Mouse (Mus musculus): Measurements from ENCODE around the gene Tcn2. TPM values are rescaled to one million over a fixed set of nuclear protein-coding genes. Genes with fewer than 3 reads are reported as not detected.

Tcn2 gene
- polyA plus RNA-seq, 1 experiment from 2014 or later, result 21.1 TPM

GRCm38 (mm10) chr11:3941371-3941770 lies 9.4 kb upstream of the Tcn2 start:
- WGBS, result 84% methylated on average over 7 of the region's 7 CpGs

DNA sequence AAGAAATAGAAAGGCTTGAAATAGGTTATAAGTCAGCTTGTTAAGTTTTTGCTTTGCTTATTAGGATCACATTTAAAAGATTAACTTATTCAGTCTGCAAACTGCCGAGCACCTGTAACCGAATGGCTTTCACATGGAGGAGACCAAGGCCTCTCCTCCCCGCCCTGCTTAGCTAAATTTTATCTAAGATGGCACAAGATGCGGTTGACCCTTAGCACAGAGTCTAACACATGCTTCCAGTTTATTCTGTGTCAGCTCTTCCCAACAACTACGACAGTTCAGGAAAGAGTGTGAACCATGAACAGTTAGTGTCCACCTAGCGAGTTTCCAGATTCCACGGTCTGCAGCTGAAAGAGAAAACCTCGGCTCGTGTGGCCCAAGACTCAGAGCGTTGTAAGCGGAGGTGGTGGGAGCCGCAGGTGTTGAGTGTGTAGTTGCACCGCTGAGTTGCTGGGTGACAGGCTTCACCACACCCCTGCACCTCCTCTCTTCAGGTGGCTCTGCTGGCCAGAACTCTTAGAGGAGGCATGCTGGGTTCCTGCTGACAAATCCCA lies 5.4 kb upstream of the Tcn2 start:
- H3K4me1 ChIP-seq (replicated peaks; ENCODE audit: control insufficient read depth, insufficient read depth, low read length), result no peaks in the 10 kb centered on the region; the same call in 1 of the 2 replicates
- no peaks in the 10 kb centered on the region for H3K9me3 ChIP-seq (ENCODE audit: control insufficient read depth, low read length)
- no peak overlapping the region for H3K9ac ChIP-seq (ENCODE audit: low read depth, low read length)
- no peak overlapping the region for H3K4me2 ChIP-seq
- H3K4me3 ChIP-seq (ENCODE audit: low read depth, low read length), result no peak overlapping the region
- no peak for DNase-seq (ENCODE audit: low spot score)
- no peak overlapping the region for H3K27ac ChIP-seq (ENCODE audit: low read depth, low read length)
- no peak for ATAC-seq (replicated peaks; ENCODE audit: low FRiP score)
- H3K27me3 ChIP-seq (replicated peaks; ENCODE audit: control insufficient read depth, insufficient read depth, low read length), result no peaks in the 10 kb centered on the region
- no peaks in the 10 kb centered on the region for H3K36me3 ChIP-seq (ENCODE audit: control insufficient read depth, insufficient read depth, low read length)
- 71% methylated on average over 13 of the region's 13 CpGs for WGBS

More at GRCm38 (mm10) chr11:3941371-3941770, 9.4 kb upstream of the Tcn2 start:
- Histone ChIP-seq H3K4me1 (replicated peaks; ENCODE audit: control insufficient read depth, insufficient read depth, low read length) (no peaks in the 10 kb centered on the region), H3K9me3 (ENCODE audit: control insufficient read depth, low read length) (no peaks in the 10 kb centered on the region), H3K27me3 (replicated peaks; ENCODE audit: control insufficient read depth, insufficient read depth, low read length) (no peaks in the 10 kb centered on the region), H3K4me2 (no peak overlapping the region), H3K27ac (ENCODE audit: low read depth, low read length) (no peak overlapping the region), H3K9ac (ENCODE audit: low read depth, low read length) (no peak overlapping the region), H3K36me3 (ENCODE audit: control insufficient read depth, insufficient read depth, low read length) (no peaks in the 10 kb centered on the region), H3K4me3 (ENCODE audit: low read depth, low read length) (no peak overlapping the region)
- ATAC-seq (replicated peaks; ENCODE audit: low FRiP score) (no peak), DNase-seq (ENCODE audit: low spot score) (no peak)

- no peak overlapping the region for H3K9ac ChIP-seq (ENCODE audit: low read depth, low read length)
- H3K36me3 ChIP-seq (ENCODE audit: control insufficient read depth, insufficient read depth, low read length), result no peaks in the 10 kb centered on the region
- H3K4me1 ChIP-seq (replicated peaks; ENCODE audit: control insufficient read depth, insufficient read depth, low read length), result peaks cover 1% of the 10 kb centered on the region
- DNase-seq (ENCODE audit: low spot score) (no peak), ATAC-seq (replicated peaks; ENCODE audit: low FRiP score) (no peak)
- H3K27me3 ChIP-seq (replicated peaks; ENCODE audit: control insufficient read depth, insufficient read depth, low read length), result no peaks in the 10 kb centered on the region
- no peak overlapping the region for H3K4me2 ChIP-seq
- H3K27ac ChIP-seq (ENCODE audit: low read depth, low read length), result no peak overlapping the region
- WGBS, result 94% methylated on average over 3 of the region's 3 CpGs
- no peak overlapping the region for H3K4me3 ChIP-seq (ENCODE audit: low read depth, low read length)
- H3K9me3 ChIP-seq (ENCODE audit: control insufficient read depth, low read length), result no peaks in the 10 kb centered on the region
These were observed 4.4 kb upstream of the Tcn2 start for GRCm38 (mm10) chr11:3936318-3936717.

GRCm38 (mm10) chr11:3935135-3935534 lies 3.2 kb upstream of the Tcn2 start:
- no peak overlapping the region for H3K27ac ChIP-seq (ENCODE audit: low read depth, low read length)
- no peak for DNase-seq (ENCODE audit: low spot score)
- ATAC-seq (replicated peaks; ENCODE audit: low FRiP score), result no peak
- no peaks in the 10 kb centered on the region for H3K36me3 ChIP-seq (ENCODE audit: control insufficient read depth, insufficient read depth, low read length)
- peaks cover 6% of the 10 kb centered on the region for H3K4me1 ChIP-seq (replicated peaks; ENCODE audit: control insufficient read depth, insufficient read depth, low read length)
- no peak overlapping the region for H3K9ac ChIP-seq (ENCODE audit: low read depth, low read length)
- no peak overlapping the region for H3K4me2 ChIP-seq
- 71% methylated on average over 4 of the region's 4 CpGs for WGBS
- H3K4me3 ChIP-seq (ENCODE audit: low read depth, low read length), result no peak overlapping the region
- H3K9me3 ChIP-seq (ENCODE audit: control insufficient read depth, low read length), result no peaks in the 10 kb centered on the region
- H3K27me3 ChIP-seq (replicated peaks; ENCODE audit: control insufficient read depth, insufficient read depth, low read length), result no peaks in the 10 kb centered on the region

DNA sequence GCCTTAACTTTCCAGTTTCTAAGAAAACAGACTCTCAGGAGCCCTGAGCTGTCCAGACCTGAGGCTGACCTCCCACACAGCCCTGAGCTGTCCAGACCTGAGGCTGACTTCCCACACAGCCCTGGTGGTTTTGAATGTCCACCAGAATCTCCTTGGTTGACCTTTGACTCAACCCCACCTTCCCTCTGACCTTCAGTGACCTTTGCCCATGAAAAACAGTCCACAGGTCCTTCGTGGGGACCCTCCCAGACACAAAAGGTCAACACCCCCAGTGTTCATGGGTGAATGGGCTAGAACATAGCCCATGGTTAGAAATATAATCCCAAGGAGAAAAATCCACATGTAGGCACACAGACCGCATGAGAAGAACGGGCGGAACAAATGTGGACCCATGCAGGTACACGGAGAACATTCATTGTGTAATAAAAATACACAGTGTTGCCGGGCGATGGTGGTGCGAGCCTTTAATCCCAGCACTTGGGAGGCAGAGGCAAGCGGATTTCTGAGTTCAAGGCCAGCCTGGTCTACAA lies 1.9 kb upstream of the Tcn2 start:
- DNase-seq (ENCODE audit: low spot score), result no peak
- Histone ChIP-seq H3K4me3 (ENCODE audit: low read depth, low read length) (no peak overlapping the region), H3K4me1 (replicated peaks; ENCODE audit: control insufficient read depth, insufficient read depth, low read length) (peaks cover 6% of the 10 kb centered on the region), H3K9me3 (ENCODE audit: control insufficient read depth, low read length) (no peaks in the 10 kb centered on the region), H3K27ac (ENCODE audit: low read depth, low read length) (no peak overlapping the region), H3K36me3 (ENCODE audit: control insufficient read depth, insufficient read depth, low read length) (no peaks in the 10 kb centered on the region), H3K27me3 (replicated peaks; ENCODE audit: control insufficient read depth, insufficient read depth, low read length) (no peaks in the 10 kb centered on the region), H3K9ac (ENCODE audit: low read depth, low read length) (no peak overlapping the region), H3K4me2 (no peak overlapping the region)
- ATAC-seq (replicated peaks; ENCODE audit: low FRiP score), result no peak
- 84% methylated on average over 9 of the region's 9 CpGs for WGBS

DNA sequence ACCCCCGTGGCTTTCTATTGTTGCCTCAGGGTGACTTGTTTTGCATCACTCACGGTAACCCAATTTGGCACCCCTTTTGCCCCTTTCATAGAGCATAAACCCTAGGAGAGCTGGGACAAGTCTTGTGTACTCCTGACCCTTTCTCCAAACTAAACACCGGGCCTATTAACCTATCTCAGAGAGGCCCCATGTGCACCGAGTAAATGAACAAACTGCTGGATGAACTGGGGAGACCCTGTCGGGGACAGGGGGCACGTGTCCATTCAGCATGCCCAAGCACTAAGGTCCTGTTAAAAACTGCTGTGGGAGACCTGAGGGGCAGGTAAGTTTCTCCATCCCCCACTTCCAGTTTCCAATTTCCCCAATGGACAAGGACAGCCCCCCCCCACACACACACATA lies 1.0 kb downstream of the Tcn2 start:
- no peak for ATAC-seq (replicated peaks; ENCODE audit: low FRiP score)
- no peak overlapping the region; the same call in 1 of the 2 replicates for H3K9ac ChIP-seq (ENCODE audit: low read depth, low read length)
- no peak overlapping the region for H3K27ac ChIP-seq (ENCODE audit: low read depth, low read length)
- DNase-seq (ENCODE audit: low spot score), result no peak
- H3K4me1 ChIP-seq (replicated peaks; ENCODE audit: control insufficient read depth, insufficient read depth, low read length), result peaks cover 6% of the 10 kb centered on the region
- 42% methylated on average over 6 of the region's 6 CpGs for WGBS
- H3K27me3 ChIP-seq (replicated peaks; ENCODE audit: control insufficient read depth, insufficient read depth, low read length), result no peaks in the 10 kb centered on the region
- H3K9me3 ChIP-seq (ENCODE audit: control insufficient read depth, low read length), result no peaks in the 10 kb centered on the region
- H3K4me3 ChIP-seq (ENCODE audit: low read depth, low read length), result peak overlapping the region; percentile 63
- peaks cover 2% of the 10 kb centered on the region; the same call in 1 of the 2 replicates for H3K36me3 ChIP-seq (ENCODE audit: control insufficient read depth, insufficient read depth, low read length)
- peak overlapping the region; percentile 84 for H3K4me2 ChIP-seq

DNA sequence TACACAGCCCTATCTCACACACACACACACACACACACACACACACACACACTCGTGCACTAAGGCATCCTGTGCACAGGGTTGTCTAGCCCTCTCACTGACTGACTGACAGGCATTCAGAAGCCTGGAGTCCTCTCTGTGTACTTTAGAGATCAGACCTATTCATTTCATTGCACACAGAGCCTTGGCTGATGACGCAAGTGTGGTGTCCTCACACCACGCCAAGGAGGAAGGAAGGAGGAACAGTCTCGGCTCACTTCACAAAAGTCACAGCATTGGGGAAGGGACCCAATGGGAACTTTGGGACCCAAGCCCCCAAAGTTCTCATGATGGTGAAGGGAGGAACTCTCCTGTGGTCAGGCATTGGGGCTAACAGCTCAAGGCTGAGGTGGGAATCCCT lies 1.9 kb downstream of the Tcn2 start:
- peaks cover 6% of the 10 kb centered on the region for H3K4me1 ChIP-seq (replicated peaks; ENCODE audit: control insufficient read depth, insufficient read depth, low read length)
- H3K4me3 ChIP-seq (ENCODE audit: low read depth, low read length), result no peak overlapping the region
- H3K9ac ChIP-seq (ENCODE audit: low read depth, low read length), result no peak overlapping the region
- no peak for ATAC-seq (replicated peaks; ENCODE audit: low FRiP score)
- no peaks in the 10 kb centered on the region for H3K9me3 ChIP-seq (ENCODE audit: control insufficient read depth, low read length)
- peaks cover 3% of the 10 kb centered on the region; the same call in 1 of the 2 replicates for H3K36me3 ChIP-seq (ENCODE audit: control insufficient read depth, insufficient read depth, low read length)
- DNase-seq (ENCODE audit: low spot score), result no peak
- H3K4me2 ChIP-seq, result no peak overlapping the region
- H3K27ac ChIP-seq (ENCODE audit: low read depth, low read length), result no peak overlapping the region
- WGBS, result 48% methylated on average over 4 of the region's 4 CpGs
- no peaks in the 10 kb centered on the region for H3K27me3 ChIP-seq (replicated peaks; ENCODE audit: control insufficient read depth, insufficient read depth, low read length)

- ATAC-seq (replicated peaks; ENCODE audit: low FRiP score) (no peak), DNase-seq (ENCODE audit: low spot score) (no peak)
- Histone ChIP-seq H3K27me3 (replicated peaks; ENCODE audit: control insufficient read depth, insufficient read depth, low read length) (no peaks in the 10 kb centered on the region), H3K9ac (ENCODE audit: low read depth, low read length) (no peak overlapping the region), H3K4me3 (ENCODE audit: low read depth, low read length) (no peak overlapping the region), H3K9me3 (ENCODE audit: control insufficient read depth, low read length) (no peaks in the 10 kb centered on the region), H3K4me2 (no peak overlapping the region), H3K4me1 (replicated peaks; ENCODE audit: control insufficient read depth, insufficient read depth, low read length) (peaks cover under 1% of the 10 kb centered on the region; the same call in 1 of the 2 replicates), H3K27ac (ENCODE audit: low read depth, low read length) (no peak overlapping the region), H3K36me3 (ENCODE audit: control insufficient read depth, insufficient read depth, low read length) (peaks cover 3% of the 10 kb centered on the region; the same call in 1 of the 2 replicates)
- WGBS, result 90% methylated on average over 10 of the region's 10 CpGs
These were observed 6.0 kb downstream of the Tcn2 start for GRCm38 (mm10) chr11:3925916-3926315.

- Histone ChIP-seq H3K9ac (ENCODE audit: low read depth, low read length) (no peak overlapping the region), H3K4me3 (ENCODE audit: low read depth, low read length) (no peak overlapping the region), H3K9me3 (ENCODE audit: control insufficient read depth, low read length) (no peaks in the 10 kb centered on the region), H3K4me2 (no peak overlapping the region), H3K27me3 (replicated peaks; ENCODE audit: control insufficient read depth, insufficient read depth, low read length) (no peaks in the 10 kb centered on the region), H3K36me3 (ENCODE audit: control insufficient read depth, insufficient read depth, low read length) (peaks cover 3% of the 10 kb centered on the region; the same call in 1 of the 2 replicates), H3K4me1 (replicated peaks; ENCODE audit: control insufficient read depth, insufficient read depth, low read length) (no peaks in the 10 kb centered on the region), H3K27ac (ENCODE audit: low read depth, low read length) (no peak overlapping the region)
- WGBS, result 89% methylated on average over 6 of the region's 6 CpGs
- no peak for ATAC-seq (replicated peaks; ENCODE audit: low FRiP score)
- no peak for DNase-seq (ENCODE audit: low spot score)
These were observed 9.2 kb downstream of the Tcn2 start for GRCm38 (mm10) chr11:3922731-3923130.

Data from liver, embryonic 11.5 days (tissue).